ENCODE assay signal across 17 mouse cellular contexts in the genomic region with DNA sequence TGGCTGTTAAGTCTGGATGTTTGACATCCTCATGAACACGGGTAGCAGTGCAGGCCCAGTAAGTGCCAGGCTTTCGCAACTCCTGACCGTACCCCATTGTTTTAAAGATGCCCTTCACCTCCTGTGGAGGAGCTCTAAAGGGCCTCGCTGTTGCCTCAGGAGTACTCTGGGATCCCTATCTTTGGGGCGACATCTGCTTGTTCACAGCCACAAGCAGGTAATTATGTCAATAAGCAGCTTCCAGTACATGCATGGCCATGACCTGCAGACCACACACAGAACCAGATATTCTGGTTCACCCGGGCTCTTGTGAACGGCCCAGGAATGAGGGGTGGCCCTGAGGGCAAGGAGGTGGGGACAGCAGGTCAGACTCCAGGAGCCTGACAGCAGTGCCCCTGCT. TPM values are rescaled to one million over a fixed set of nuclear protein-coding genes. Genes with fewer than 3 reads are reported as not detected.
DNase-seq lines count a peak whose midpoint lies in the region; ATAC-seq lines count a peak whose summit lies in the region.
"Had no signal": no experiment of that assay in that cellular context is flagged by ENCODE, and none has a peak within 500 bp of the region (broad histone marks: within the 10 kb centered on the region; RNA-seq: fewer than 3 reads in every experiment).

No protein-coding gene starts in this region.

- no peak overlapping the region for H3K4me2 ChIP-seq in kidney, embryonic 16.5 days (replicated peaks; ENCODE audit: low read depth, low read length)
- no peak overlapping the region for H3K4me2 ChIP-seq in lung, embryonic 15.5 days
- no peak overlapping the region for H3K4me2 ChIP-seq in stomach, embryonic 15.5 days
- H3K4me2 ChIP-seq: embryonic facial prominence, embryonic 13.5 days; forebrain, embryonic 13.5 days; liver, embryonic 11.5 days; neural tube, embryonic 15.5 days had no signal

- no peak overlapping the region for H3K4me3 ChIP-seq in kidney, embryonic 16.5 days (ENCODE audit: low read length)
- no peak overlapping the region for H3K4me3 ChIP-seq in lung, embryonic 15.5 days
- H3K4me3 ChIP-seq in stomach, embryonic 15.5 days (replicated peaks): no peak overlapping the region
- no peak overlapping the region for H3K4me3 ChIP-seq in heart, embryonic 10.5 days
- H3K4me3 ChIP-seq: embryonic facial prominence, embryonic 13.5 days; forebrain, embryonic 13.5 days; neural tube, embryonic 15.5 days had no signal

- H3K27me3 ChIP-seq in kidney, embryonic 16.5 days (ENCODE audit: insufficient read depth, low read length): no peaks in the 10 kb centered on the region
- no peaks in the 10 kb centered on the region for H3K27me3 ChIP-seq in lung, embryonic 15.5 days
- no peaks in the 10 kb centered on the region for H3K27me3 ChIP-seq in stomach, embryonic 15.5 days (replicated peaks)
- no peaks in the 10 kb centered on the region for H3K27me3 ChIP-seq in heart, embryonic 10.5 days (ENCODE audit: insufficient read depth, poor library complexity, severe bottlenecking)
- H3K27me3 ChIP-seq: embryonic facial prominence, embryonic 13.5 days; forebrain, embryonic 13.5 days; neural tube, embryonic 15.5 days had no signal

- ATAC-seq in kidney, embryonic 16.5 days (ENCODE audit: low FRiP score, low TSS enrichment): peak; percentile 40; the same call in 1 of the 2 replicates
- peak; percentile 51; the same call in 1 of the 2 replicates for ATAC-seq in lung, embryonic 15.5 days (ENCODE audit: borderline replicate concordance, extremely low read depth, low FRiP score, low TSS enrichment)
- peak; percentile 63; the same call in 1 of the 2 replicates for ATAC-seq in stomach, embryonic 15.5 days (ENCODE audit: insufficient read depth, low FRiP score, low read depth)
- ATAC-seq: forebrain, embryonic 13.5 days had no signal

- H3K27ac ChIP-seq in kidney, embryonic 16.5 days (ENCODE audit: low read length): peak overlapping the region; percentile 58
- peak overlapping the region; percentile 53 for H3K27ac ChIP-seq in lung, embryonic 15.5 days
- H3K27ac ChIP-seq in stomach, embryonic 15.5 days: peak overlapping the region; percentile 49; the same call in 1 of the 2 replicates
- H3K27ac ChIP-seq in heart, embryonic 10.5 days: no peak overlapping the region
- H3K27ac ChIP-seq: embryonic facial prominence, embryonic 13.5 days; forebrain, embryonic 13.5 days; neural tube, embryonic 15.5 days had no signal

- no peak overlapping the region for H3K9ac ChIP-seq in kidney, embryonic 16.5 days (replicated peaks; ENCODE audit: low read length)
- H3K9ac ChIP-seq in lung, embryonic 15.5 days: no peak overlapping the region
- H3K9ac ChIP-seq in stomach, embryonic 15.5 days: no peak overlapping the region
- H3K9ac ChIP-seq: embryonic facial prominence, embryonic 13.5 days; forebrain, embryonic 13.5 days; neural tube, embryonic 15.5 days had no signal

- peaks cover 72% of the 10 kb centered on the region for H3K36me3 ChIP-seq in kidney, embryonic 16.5 days (ENCODE audit: insufficient read depth, low read length)
- H3K36me3 ChIP-seq in lung, embryonic 15.5 days: peaks cover 84% of the 10 kb centered on the region
- H3K36me3 ChIP-seq in stomach, embryonic 15.5 days: peaks cover 65% of the 10 kb centered on the region
- peaks cover 98% of the 10 kb centered on the region for H3K36me3 ChIP-seq in heart, embryonic 10.5 days

- H3K4me1 ChIP-seq in kidney, embryonic 16.5 days (ENCODE audit: insufficient read depth, low read length): peaks cover 21% of the 10 kb centered on the region
- H3K4me1 ChIP-seq in lung, embryonic 15.5 days: peaks cover 7% of the 10 kb centered on the region
- no peaks in the 10 kb centered on the region; the same call in 1 of the 2 replicates for H3K4me1 ChIP-seq in stomach, embryonic 15.5 days
- 0 out of 2 replicates have a peak, but pooled peaks cover 3% of the 10 kb centered on the region for H3K4me1 ChIP-seq in heart, embryonic 10.5 days
- H3K4me1 ChIP-seq: forebrain, embryonic 13.5 days; neural tube, embryonic 15.5 days had no signal

- no peaks in the 10 kb centered on the region for H3K9me3 ChIP-seq in kidney, embryonic 16.5 days (ENCODE audit: low read length)
- no peaks in the 10 kb centered on the region for H3K9me3 ChIP-seq in lung, embryonic 15.5 days
- H3K9me3 ChIP-seq in stomach, embryonic 15.5 days: no peaks in the 10 kb centered on the region
- no peaks in the 10 kb centered on the region for H3K9me3 ChIP-seq in heart, embryonic 10.5 days
- H3K9me3 ChIP-seq: embryonic facial prominence, embryonic 13.5 days; forebrain, embryonic 13.5 days; G1E; neural tube, embryonic 15.5 days had no signal

- no peak for DNase-seq in kidney, adult 11 months
- peak; percentile 54 for DNase-seq in fat pad, adult 2 months (ENCODE audit: extremely low read depth, low read depth, low spot score)
- no peak for DNase-seq in cerebellum, adult 11-12 months
- DNase-seq in heart, embryonic 10.5 days (ENCODE audit: low spot score): no peak
- DNase-seq in T-cell, adult 2 months (ENCODE audit: low spot score): no peak
- DNase-seq: cerebellum, postnatal 36 days; heart, postnatal 4 days; thymus, adult 18-20 months had no signal

- 61% methylated on average over 7 of the region's 7 CpGs for WGBS in kidney, embryonic 16.5 days
- WGBS in lung, embryonic 15.5 days: 58% methylated on average over 7 of the region's 7 CpGs
- 74% methylated on average over 7 of the region's 7 CpGs for WGBS in stomach, embryonic 15.5 days
- WGBS in heart, embryonic 10.5 days: 90% methylated on average over 7 of the region's 7 CpGs

RNA-seq across cellular contexts. Expression of gene Srp68, which starts 13.8 kb away (rescaled TPM):
- polyA plus RNA-seq in kidney, embryonic 16.5 days (2015; fragmentation: Nextera tagmentation; extraction: Ambion mirVana): 95.9 and 96.7 TPM in 2 replicates
- 89.8 and 95.4 TPM in 2 replicates for polyA plus RNA-seq in lung, embryonic 15.5 days (2015; fragmentation: Nextera tagmentation; extraction: Ambion mirVana)
- 89.5 and 101 TPM in 2 replicates for polyA plus RNA-seq in stomach, embryonic 15.5 days (2015; fragmentation: Nextera tagmentation; extraction: Ambion mirVana)
- 90.7 and 101 TPM in 2 replicates for polyA plus RNA-seq in heart, embryonic 10.5 days (2016; fragmentation: Nextera tagmentation; extraction: Ambion mirVana)

RNA-seq across cellular contexts. Expression of gene Galr2, which starts 20.5 kb away (rescaled TPM):
- 0.14 and 0.19 TPM in 2 replicates for polyA plus RNA-seq in kidney, embryonic 16.5 days (2015; fragmentation: Nextera tagmentation; extraction: Ambion mirVana)
- 0.07 and 0.24 TPM in 2 replicates for polyA plus RNA-seq in lung, embryonic 15.5 days (2015; fragmentation: Nextera tagmentation; extraction: Ambion mirVana)
- 0.15 and 0.35 TPM in 2 replicates for polyA plus RNA-seq in stomach, embryonic 15.5 days (2015; fragmentation: Nextera tagmentation; extraction: Ambion mirVana)
- 0.07 and 0.21 TPM in 2 replicates for polyA plus RNA-seq in heart, embryonic 10.5 days (2016; fragmentation: Nextera tagmentation; extraction: Ambion mirVana)
- polyA plus RNA-seq: G1E; spleen, adult 2 months had no signal

RNA-seq across cellular contexts. Expression of gene Evpl, which starts 22.4 kb away (rescaled TPM):
- polyA plus RNA-seq in kidney, embryonic 16.5 days (2015; fragmentation: Nextera tagmentation; extraction: Ambion mirVana): 3.5 and 4.1 TPM in 2 replicates
- polyA plus RNA-seq in lung, embryonic 15.5 days (2015; fragmentation: Nextera tagmentation; extraction: Ambion mirVana): 5.8 and 6.4 TPM in 2 replicates
- 9.8 and 17.0 TPM in 2 replicates for polyA plus RNA-seq in stomach, embryonic 15.5 days (2015; fragmentation: Nextera tagmentation; extraction: Ambion mirVana)
- 0.67 and 1.5 TPM in 2 replicates for polyA plus RNA-seq in heart, embryonic 10.5 days (2016; fragmentation: Nextera tagmentation; extraction: Ambion mirVana)

RNA-seq across cellular contexts. Expression of gene Exoc7, which starts 46.8 kb away (rescaled TPM):
- polyA plus RNA-seq in kidney, embryonic 16.5 days (2015; fragmentation: Nextera tagmentation; extraction: Ambion mirVana): 71.5 and 72.5 TPM in 2 replicates
- polyA plus RNA-seq in lung, embryonic 15.5 days (2015; fragmentation: Nextera tagmentation; extraction: Ambion mirVana): 58.4 and 63.5 TPM in 2 replicates
- 52.3 and 52.9 TPM in 2 replicates for polyA plus RNA-seq in stomach, embryonic 15.5 days (2015; fragmentation: Nextera tagmentation; extraction: Ambion mirVana)
- 48.7 and 56.4 TPM in 2 replicates for polyA plus RNA-seq in heart, embryonic 10.5 days (2016; fragmentation: Nextera tagmentation; extraction: Ambion mirVana)
